Mouse (Mus musculus): ENCODE data around the gene Defb35.
"Not testable (repeated sequence)": the region's sequence is repeated elsewhere in the genome, so short reads cannot be mapped to it uniquely, and the experiment has no call there.

Gene Defb35

DNA sequence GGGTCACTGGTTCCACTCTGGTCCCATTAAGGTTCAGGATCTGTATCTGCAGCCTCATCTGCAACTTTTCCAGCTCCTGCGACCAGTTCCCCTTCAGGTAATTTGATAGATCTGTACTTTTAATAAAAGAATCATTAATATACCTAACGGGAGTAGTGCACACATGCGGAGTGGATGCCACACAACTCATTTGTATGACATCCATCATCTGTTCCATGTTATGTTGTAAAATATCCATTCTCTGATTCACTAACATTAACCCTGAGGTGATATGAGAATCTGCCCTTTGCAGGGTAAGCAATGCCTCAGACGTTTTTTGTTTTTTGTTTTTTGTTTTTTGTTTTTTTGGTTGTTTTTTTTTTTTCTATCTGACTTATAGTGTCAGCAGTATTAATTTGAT is at the start of gene Defb35:
Gene Defb35, plus strand, starts transcription at position 301 of the 400 bp plus-strand sequence.
- not testable (repeated sequence) for DNase-seq (ENCODE audit: low read depth, low spot score)

DNA sequence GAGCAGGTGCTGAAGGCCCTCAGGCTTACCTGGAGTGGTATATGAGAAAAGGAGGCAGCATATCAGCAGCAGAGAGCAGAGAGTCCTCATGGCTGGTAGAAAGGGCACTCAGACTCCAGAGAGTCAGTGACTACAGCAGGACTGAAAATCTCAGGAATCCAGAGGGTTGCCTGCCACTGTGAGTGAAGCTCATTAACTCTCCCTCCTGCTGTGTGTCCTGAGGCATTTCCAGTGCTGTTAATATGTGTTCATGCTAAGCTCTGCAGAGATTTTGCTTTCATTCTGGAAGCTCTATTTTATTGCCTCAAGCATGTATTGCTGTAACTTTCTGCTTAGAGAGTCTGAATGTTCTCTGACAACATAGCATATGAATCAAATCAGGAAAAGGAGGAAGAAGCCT is 31.9 kb upstream of the Defb35 start, which contains the start of gene Defb11:
Gene Defb11, minus strand, starts transcription at position 123 of the 400 bp plus-strand sequence.
- DNase-seq (ENCODE audit: low read depth, low spot score): peak; percentile 9

DNA sequence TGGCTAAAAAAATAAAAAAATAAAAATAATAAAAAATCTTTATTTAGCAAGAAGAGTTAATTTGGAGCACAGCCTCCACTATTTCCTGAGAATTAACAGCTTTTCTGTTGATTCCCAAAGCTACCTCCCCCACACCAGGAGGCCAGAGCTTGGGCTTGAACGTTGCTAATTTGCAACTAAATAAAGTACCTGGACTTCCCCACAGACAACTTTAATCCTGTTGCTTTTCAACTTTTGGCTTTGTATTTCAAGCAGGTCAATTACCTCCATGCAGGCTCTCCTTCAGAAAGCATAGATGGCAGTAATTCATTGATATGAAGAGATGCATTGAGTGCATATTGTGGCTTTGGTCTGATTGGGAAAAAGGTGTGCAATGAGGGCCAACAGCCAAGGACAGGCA is 26.2 kb upstream of the Defb35 start:
- no peak for DNase-seq (ENCODE audit: low read depth, low spot score)

GRCm38 (mm10) chr8:21912554-21912953 is 25.6 kb upstream of the Defb35 start:
- no peak for DNase-seq (ENCODE audit: low read depth, low spot score)

GRCm38 (mm10) chr8:21915625-21916024 is 22.5 kb upstream of the Defb35 start:
- DNase-seq (ENCODE audit: low read depth, low spot score): peak; percentile 37

GRCm38 (mm10) chr8:21930754-21931153 is 7.4 kb upstream of the Defb35 start:
- not testable (repeated sequence) for DNase-seq (ENCODE audit: low read depth, low spot score)

DNA sequence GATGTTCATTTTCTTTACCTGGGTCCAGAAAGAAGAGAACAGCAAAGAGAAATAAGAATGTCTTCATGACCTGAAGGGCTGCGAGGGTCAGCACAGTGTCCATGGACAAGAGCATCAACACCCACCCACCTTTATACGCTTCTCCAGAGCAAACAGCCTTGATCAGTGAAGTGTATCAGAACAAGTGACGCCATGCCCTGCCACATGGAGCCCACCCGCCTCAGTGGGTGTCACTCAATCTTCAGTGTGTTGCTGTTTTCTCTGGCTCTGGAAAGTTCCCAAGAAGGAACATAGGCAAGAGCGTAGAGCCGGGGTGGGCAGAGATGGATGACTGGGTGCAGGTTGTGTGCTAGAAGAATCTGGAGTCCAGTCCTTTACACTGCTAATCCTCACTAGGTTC is 5.5 kb upstream of the Defb35 start, which contains the start of gene Defb15:
Gene Defb15, minus strand, starts transcription at position 101 of the 400 bp plus-strand sequence.
- DNase-seq (ENCODE audit: low read depth, low spot score): no peak

DNA sequence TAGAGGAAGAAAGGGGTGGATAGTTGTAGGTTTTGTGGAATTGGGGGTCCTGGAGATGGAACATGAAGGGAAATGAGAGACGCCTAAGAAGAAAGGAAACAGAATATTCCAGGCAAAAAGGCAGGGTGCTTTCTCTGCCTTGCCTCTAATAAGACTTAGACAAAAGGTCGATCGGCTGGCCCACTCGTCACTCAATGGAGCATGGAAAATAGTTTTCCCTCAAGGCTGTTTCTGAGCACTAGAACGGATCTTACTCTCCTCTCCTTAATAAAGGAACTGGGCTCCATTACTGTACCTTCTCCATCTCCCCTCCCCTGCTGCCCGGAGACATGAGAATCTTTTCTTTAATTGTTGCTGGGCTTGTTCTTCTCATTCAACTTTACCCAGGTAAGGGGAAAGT is 8.3 kb downstream of the Defb35 start, which contains the start of gene Defb13:
Gene Defb13, plus strand, starts transcription at position 301 of the 400 bp plus-strand sequence.
- DNase-seq (ENCODE audit: low read depth, low spot score): no peak

GRCm38 (mm10) chr8:21947311-21948017 is 9.3 kb downstream of the Defb35 start:
- DNase-seq (ENCODE audit: low read depth, low spot score): no peak

- peak; percentile 67 for DNase-seq (ENCODE audit: low read depth, low spot score)
Observed at GRCm38 (mm10) chr8:21955321-21955720, 17.2 kb downstream of the Defb35 start.

DNA sequence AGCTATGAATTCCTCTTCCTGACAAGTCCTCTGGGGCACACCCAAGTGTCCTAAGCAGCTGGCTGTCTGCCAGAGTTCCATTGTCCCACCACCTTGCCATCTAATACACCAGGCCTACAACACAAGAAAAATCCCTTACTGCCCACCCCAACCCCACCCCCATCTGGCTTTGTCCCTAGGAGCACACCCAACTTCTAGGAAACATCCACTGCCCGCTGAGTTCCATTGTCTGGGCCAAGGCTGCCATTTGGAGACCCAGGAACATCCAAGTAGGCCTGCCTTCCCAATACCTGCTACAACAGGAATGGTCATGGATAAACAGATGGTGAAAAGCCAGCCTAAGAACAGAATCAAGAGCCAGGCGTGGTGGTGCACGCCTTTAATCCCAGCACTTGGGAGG is 18.2 kb downstream of the Defb35 start:
- DNase-seq (ENCODE audit: low read depth, low spot score): no peak

GRCm38 (mm10) chr8:21958414-21958813 is 20.3 kb downstream of the Defb35 start, which contains the start of gene Fam90a1a:
TSS of gene Fam90a1a (plus strand) at chr8:21958714.
- DNase-seq (ENCODE audit: low read depth, low spot score): no peak

GRCm38 (mm10) chr8:21966646-21967045 is 28.5 kb downstream of the Defb35 start:
- no peak for DNase-seq (ENCODE audit: low read depth, low spot score)

- DNase-seq (ENCODE audit: low read depth, low spot score): no peak
Observed at GRCm38 (mm10) chr8:21969475-21969874, 31.3 kb downstream of the Defb35 start, which contains the start of gene Ccdc70. TSS of gene Ccdc70 (plus strand) at chr8:21969775.

- DNase-seq (ENCODE audit: low read depth, low spot score): peak; percentile 28
Observed at GRCm38 (mm10) chr8:21978193-21978592, 40.0 kb downstream of the Defb35 start.

- peak; percentile 81 for DNase-seq (ENCODE audit: low read depth, low spot score)
Observed at GRCm38 (mm10) chr8:21981664-21982337, 43.6 kb downstream of the Defb35 start.
